Mouse (Mus musculus) forebrain, embryonic 16.5 days (tissue): ENCODE data around the gene Mpst. TPM values are rescaled to one million over a fixed set of nuclear protein-coding genes. Genes with fewer than 3 reads are reported as not detected.

ENCODE experiments used
- ATAC-seq: fragments of 200-750 bp; cut with Nextera tagmentation; 2 replicates; pipeline ENCODE4 v1.8.0; 2017; ENCODE audit warnings: mild to moderate bottlenecking, moderate library complexity
- H3K27ac ChIP-seq: fragments of 300-500 bp; sonication (generic); 2 replicates; pipeline ENCODE4 v1.5.1; 2014; ENCODE audit warnings: low read length, control low read depth
- H3K27me3 ChIP-seq: fragments of 300-500 bp; sonication (generic); replicated peaks from 2 replicates; pipeline ENCODE4 v1.6.1; 2014; ENCODE audit warnings: low read length; ENCODE audit not compliant: control insufficient read depth, insufficient read depth
- H3K36me3 ChIP-seq: fragments of 300-500 bp; sonication (generic); 2 replicates; pipeline ENCODE4 v1.6.1; 2014; ENCODE audit not compliant: control insufficient read depth, insufficient read depth
- H3K4me1 ChIP-seq: fragments of 300-500 bp; sonication (generic); replicated peaks from 2 replicates; pipeline ENCODE4 v1.6.1; 2014; ENCODE audit warnings: low read length; ENCODE audit not compliant: control insufficient read depth, insufficient read depth
- H3K4me2 ChIP-seq: fragments of 300-500 bp; sonication (generic); 2 replicates; pipeline ENCODE4 v1.6.1; 2014; ENCODE audit warnings: mild to moderate bottlenecking, low read length, control low read depth
- H3K4me3 ChIP-seq: fragments of 300-500 bp; sonication (generic); replicated peaks from 2 replicates; pipeline ENCODE4 v1.5.1; 2014; ENCODE audit warnings: mild to moderate bottlenecking, low read length, control low read depth
- H3K9ac ChIP-seq: fragments of 300-500 bp; sonication (generic); replicated peaks from 2 replicates; pipeline ENCODE4 v1.6.1; 2014; ENCODE audit warnings: low read depth, low read length, control low read depth
- H3K9me3 ChIP-seq: fragments of 300-500 bp; sonication (generic); 2 replicates; pipeline ENCODE4 v1.6.1; 2016; ENCODE audit warnings: low read length; ENCODE audit not compliant: control insufficient read depth
- WGBS: fragments of 180-500 bp; shearing (Covaris S2); extraction: QIAGEN DNeasy Blood & Tissue Kit; methylation state at CpG from one replicate; pipeline ENCODE4 v1.1.7; 2014; 5-methylcytosine and 5-hydroxymethylcytosine counted together
- polyA plus RNA-seq: library from polyadenylated mRNA; unstranded; fragments of >200 nt; fragmentation: Nextera tagmentation; extraction: Ambion mirVana; gene quantifications from 2 replicates; pipeline ENCODE4 v1.2.1, GENCODE M21; 2015

Mpst gene
- polyA plus RNA-seq, 1 experiment from 2014 or later = 5.0 TPM

DNA sequence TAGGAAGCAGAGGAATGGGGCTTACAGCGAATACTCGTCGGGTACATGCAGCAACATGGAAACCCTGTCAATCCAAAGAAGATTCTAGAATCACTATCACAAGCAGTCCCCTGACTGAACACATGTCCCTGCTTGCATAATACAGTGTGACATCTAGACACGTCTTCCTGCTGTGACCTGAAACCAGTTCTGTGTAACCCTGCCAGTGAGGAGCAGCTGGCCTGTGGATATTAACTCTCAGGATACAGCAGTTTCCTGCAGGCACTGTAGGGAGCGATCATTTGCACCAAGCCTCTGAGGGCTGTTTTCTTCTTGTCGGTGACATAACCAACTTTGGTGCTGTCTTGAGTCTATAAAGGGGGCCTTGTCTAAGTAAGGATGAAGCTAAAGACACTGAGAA, 4.9 kb upstream of the Mpst start:
- Histone ChIP-seq H3K4me3 (no peak overlapping the region), H3K27ac (no peak overlapping the region), H3K36me3 (no peaks in the 10 kb centered on the region), H3K9me3 (no peaks in the 10 kb centered on the region), H3K4me1 (peaks cover 37% of the 10 kb centered on the region), H3K27me3 (no peaks in the 10 kb centered on the region), H3K9ac (no peak overlapping the region), H3K4me2 (no peak overlapping the region)
- 80% methylated on average over 6 of the region's 6 CpGs for WGBS
- ATAC-seq = no peak

DNA sequence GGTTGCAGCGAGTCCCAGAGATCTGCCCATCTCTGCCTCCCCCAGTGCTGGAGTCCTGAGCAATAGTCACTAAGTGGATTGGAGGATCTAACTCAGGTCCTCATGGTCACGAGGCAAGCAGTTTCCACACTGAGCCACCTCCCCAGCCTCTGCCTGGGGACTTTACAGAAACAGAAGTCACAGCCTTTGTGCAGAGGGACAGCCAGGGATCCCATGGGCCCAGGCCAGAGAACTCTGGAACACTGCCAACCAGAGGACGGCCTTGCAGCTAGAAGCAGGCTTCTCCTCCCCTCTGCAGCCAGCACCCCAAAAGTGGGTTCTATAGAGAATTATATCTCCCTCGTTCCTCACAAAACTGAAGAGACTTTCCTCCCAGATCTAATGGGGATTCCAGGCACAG, 4.3 kb upstream of the Mpst start:
- WGBS = 44% methylated on average over 4 of the region's 4 CpGs
- Histone ChIP-seq H3K27me3 (no peaks in the 10 kb centered on the region), H3K27ac (no peak overlapping the region), H3K9me3 (no peaks in the 10 kb centered on the region), H3K9ac (no peak overlapping the region), H3K36me3 (no peaks in the 10 kb centered on the region), H3K4me2 (no peak overlapping the region), H3K4me1 (peaks cover 38% of the 10 kb centered on the region), H3K4me3 (no peak overlapping the region)
- no peak for ATAC-seq

DNA sequence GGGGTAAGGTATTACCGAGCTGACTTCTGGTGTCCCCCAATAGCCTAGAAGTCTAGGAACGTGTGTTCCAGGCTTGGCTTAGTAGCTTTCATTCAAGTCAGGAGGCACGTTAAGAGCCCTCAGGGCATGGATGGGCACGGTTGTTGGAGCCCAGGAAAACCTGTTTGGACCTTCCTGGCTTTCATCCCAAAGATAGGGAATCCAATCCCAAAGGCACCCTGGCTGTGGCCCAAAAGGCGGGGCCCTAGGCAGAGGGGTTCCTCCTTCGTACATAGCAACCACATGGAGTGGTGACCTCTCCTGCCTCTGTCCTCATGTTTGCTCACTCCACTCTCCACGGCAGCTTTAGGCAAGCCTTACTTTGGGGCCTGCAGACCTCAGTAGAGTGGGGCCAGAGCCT, 3.8 kb upstream of the Mpst start:
- Histone ChIP-seq H3K4me2 (no peak overlapping the region), H3K9me3 (no peaks in the 10 kb centered on the region), H3K27ac (no peak overlapping the region), H3K36me3 (no peaks in the 10 kb centered on the region), H3K9ac (no peak overlapping the region), H3K27me3 (no peaks in the 10 kb centered on the region), H3K4me1 (peaks cover 43% of the 10 kb centered on the region), H3K4me3 (no peak overlapping the region)
- WGBS = 73% methylated on average over 7 of the region's 7 CpGs
- ATAC-seq = no peak

DNA sequence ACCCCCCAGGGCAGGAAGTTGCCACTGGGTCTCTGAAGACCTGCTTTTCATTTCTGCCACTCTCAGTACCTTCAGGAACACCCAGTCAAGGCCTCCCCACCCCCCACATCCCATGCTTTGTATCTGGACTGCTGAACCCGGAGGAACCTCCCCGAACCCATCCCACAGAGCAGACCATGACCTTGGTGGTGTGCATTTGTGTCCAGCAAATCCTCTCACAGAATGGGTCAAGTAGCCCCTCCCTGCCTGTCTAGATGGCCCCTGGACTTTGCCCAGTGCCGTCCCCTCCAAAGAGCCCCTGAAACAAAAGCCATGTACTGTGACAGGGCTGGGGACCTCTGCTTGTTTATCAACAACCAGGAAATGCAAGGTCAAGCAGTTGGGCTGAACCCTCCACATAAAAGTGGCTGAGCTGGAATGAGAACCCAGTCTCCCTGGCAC, 2.9 kb upstream of the Mpst start:
- no peaks in the 10 kb centered on the region for H3K36me3 ChIP-seq
- H3K4me3 ChIP-seq = no peak overlapping the region
- 48% methylated on average over 3 of the region's 3 CpGs for WGBS
- peaks cover 3% of the 10 kb centered on the region; the same call in 1 of the 2 replicates for H3K27me3 ChIP-seq
- peak overlapping the region; percentile 35 for H3K27ac ChIP-seq
- peaks cover 46% of the 10 kb centered on the region for H3K4me1 ChIP-seq
- ATAC-seq = no peak
- H3K9ac ChIP-seq = peak overlapping the region; percentile 16; the same call in 1 of the 2 replicates
- H3K9me3 ChIP-seq = no peaks in the 10 kb centered on the region
- H3K4me2 ChIP-seq = 0 out of 2 replicates have a peak overlapping the region, but pooled peaks have one; percentile 12

DNA sequence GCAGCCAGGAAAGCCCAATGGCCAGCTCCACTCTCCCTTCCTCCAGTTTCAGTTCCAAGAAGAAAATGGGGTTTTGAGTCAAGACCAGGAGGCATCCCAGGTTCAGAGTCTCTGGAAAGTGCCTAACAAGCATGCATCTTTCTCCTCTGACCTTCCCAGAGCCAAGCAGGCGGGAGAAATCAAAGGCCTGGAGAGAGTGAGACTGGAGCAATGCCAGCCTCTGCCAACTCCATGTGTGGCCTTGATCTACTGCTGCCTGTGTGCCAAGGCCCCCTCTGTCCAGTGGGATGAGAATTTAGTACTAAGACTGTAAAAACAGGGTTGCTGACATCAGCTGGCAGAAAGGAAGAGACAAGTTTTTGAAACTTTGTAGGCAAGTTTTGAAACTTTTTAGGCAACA, 2.3 kb upstream of the Mpst start:
- WGBS = 13% methylated on average over 1 of the region's 1 CpGs

DNA sequence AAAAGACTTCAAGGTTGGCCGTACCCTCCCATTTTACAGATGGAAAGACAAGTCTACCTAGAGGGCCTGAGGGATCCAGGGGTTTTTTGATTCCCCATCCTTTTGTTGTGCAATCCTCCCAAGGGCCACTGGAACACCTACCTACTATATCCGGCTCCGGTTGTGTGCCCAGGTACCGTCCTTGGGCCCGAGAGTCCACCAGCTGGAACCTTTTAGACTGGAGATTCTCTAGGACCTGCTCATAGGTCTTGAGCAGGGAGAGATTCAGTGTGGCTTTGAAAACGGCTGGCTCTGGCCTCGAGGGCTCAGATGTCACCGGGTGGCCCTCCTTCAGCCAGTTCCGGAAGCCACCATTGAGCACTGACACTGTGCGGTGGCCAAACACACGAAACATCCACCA, 1.1 kb upstream of the Mpst start:
- H3K36me3 ChIP-seq = no peaks in the 10 kb centered on the region
- H3K27ac ChIP-seq = no peak overlapping the region
- whole genome bisulfite sequencing = 50% methylated on average over 11 of the region's 11 CpGs
- H3K4me2 ChIP-seq = peak overlapping the region; percentile 93
- peaks cover 52% of the 10 kb centered on the region for H3K4me1 ChIP-seq
- ATAC-seq = no peak
- peak overlapping the region; percentile 90 for H3K9ac ChIP-seq
- H3K9me3 ChIP-seq = no peaks in the 10 kb centered on the region
- peaks cover 16% of the 10 kb centered on the region for H3K27me3 ChIP-seq
- peak overlapping the region; percentile 86 for H3K4me3 ChIP-seq

More for the DNA sequence above, 2.3 kb upstream of the Mpst start:
- H3K4me1 ChIP-seq = peaks cover 46% of the 10 kb centered on the region
- H3K9ac ChIP-seq = no peak overlapping the region
- ATAC-seq = no peak
- H3K4me2 ChIP-seq = peak overlapping the region; percentile 6; the same call in 1 of the 2 replicates
- H3K27ac ChIP-seq = peak overlapping the region; percentile 35; the same call in 1 of the 2 replicates
- H3K36me3 ChIP-seq = no peaks in the 10 kb centered on the region
- H3K4me3 ChIP-seq = no peak overlapping the region
- H3K27me3 ChIP-seq = peaks cover 7% of the 10 kb centered on the region
- no peaks in the 10 kb centered on the region for H3K9me3 ChIP-seq

DNA sequence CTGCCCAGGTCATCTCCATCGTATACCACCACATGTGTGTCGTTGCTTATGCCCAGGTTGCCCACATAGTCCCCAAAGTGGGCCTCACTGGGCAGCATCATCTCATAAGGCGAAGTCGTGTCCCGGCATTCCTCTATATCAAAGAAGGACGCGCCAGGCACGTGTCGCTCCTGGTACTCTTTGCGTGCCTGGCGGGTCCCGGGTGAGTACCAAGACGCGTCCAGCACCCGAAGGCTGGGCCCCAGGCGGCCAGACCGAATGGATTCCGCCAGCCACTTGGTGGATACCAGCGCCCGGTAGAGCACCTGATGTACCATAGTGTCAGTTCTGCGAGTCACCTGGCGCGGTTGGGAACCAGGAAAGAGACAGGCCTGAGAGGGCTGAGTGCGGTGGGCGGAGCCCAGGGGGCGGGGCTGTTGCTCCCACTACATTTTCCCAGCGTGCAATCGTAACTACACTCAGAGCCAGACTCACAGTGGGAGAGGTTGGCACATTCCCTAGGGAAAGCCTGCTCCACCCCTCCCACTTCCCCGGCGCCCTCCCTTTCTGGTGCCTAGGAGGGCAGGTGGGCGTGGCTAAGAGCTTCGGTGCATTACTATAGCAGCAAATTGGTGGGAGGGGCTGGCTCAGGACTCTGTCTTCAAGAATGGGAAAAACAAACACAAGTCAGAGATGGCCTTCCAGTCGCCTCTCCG, 552 bp upstream of the Mpst start, which contains the start of gene Tst:
Tst (minus strand) TSS at position 391 of the 695 bp plus-strand sequence.
- H3K4me2 ChIP-seq = peak within 1 kb of the TSS; percentile 93
- peaks cover 22% of the 10 kb centered on the region for H3K27me3 ChIP-seq
- peak; percentile 73 for ATAC-seq
- peak within 1 kb of the TSS; percentile 97 for H3K27ac ChIP-seq
- peak within 1 kb of the TSS; percentile 90 for H3K9ac ChIP-seq
- H3K36me3 ChIP-seq = no peaks in the 10 kb centered on the region
- 1% methylated on average over 34 of the region's 34 CpGs for WGBS
- peaks cover 57% of the 10 kb centered on the region for H3K4me1 ChIP-seq
- H3K4me3 ChIP-seq = peak within 1 kb of the TSS; percentile 86
- H3K9me3 ChIP-seq = no peaks in the 10 kb centered on the region

DNA sequence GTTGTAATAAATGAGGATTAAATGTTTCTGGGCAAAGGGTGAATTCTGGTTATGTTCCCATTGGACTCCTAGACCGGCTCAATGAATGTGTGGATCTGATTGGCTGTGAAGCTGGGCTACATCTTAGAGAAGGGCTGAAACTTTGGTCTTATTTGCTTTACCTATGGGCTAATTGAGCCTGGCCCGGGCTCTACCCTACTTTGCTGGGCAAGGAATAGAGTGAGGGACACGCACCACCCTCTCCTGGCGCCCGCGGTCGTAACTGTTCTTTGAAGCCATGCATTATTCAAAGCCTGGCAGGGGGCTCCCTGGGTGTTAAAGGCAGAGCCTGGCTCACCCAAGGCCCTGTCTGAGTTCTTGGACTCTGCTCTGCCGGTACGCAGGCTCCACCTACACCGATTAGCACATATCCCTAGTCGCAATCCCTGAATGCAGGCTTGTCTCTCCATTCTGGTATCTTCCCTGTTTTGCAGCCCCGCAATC, 3.4 kb downstream of the Mpst start:
- H3K4me2 ChIP-seq = peak overlapping the region; percentile 47
- no peaks in the 10 kb centered on the region; the same call in 1 of the 2 replicates for H3K36me3 ChIP-seq
- no peak overlapping the region for H3K27ac ChIP-seq
- peaks cover 24% of the 10 kb centered on the region for H3K27me3 ChIP-seq
- H3K9ac ChIP-seq = no peak overlapping the region
- 10% methylated on average over 12 of the region's 12 CpGs for WGBS
- ATAC-seq = no peak
- H3K4me1 ChIP-seq = peaks cover 34% of the 10 kb centered on the region
- H3K4me3 ChIP-seq = peak overlapping the region; percentile 28
- H3K9me3 ChIP-seq = no peaks in the 10 kb centered on the region

DNA sequence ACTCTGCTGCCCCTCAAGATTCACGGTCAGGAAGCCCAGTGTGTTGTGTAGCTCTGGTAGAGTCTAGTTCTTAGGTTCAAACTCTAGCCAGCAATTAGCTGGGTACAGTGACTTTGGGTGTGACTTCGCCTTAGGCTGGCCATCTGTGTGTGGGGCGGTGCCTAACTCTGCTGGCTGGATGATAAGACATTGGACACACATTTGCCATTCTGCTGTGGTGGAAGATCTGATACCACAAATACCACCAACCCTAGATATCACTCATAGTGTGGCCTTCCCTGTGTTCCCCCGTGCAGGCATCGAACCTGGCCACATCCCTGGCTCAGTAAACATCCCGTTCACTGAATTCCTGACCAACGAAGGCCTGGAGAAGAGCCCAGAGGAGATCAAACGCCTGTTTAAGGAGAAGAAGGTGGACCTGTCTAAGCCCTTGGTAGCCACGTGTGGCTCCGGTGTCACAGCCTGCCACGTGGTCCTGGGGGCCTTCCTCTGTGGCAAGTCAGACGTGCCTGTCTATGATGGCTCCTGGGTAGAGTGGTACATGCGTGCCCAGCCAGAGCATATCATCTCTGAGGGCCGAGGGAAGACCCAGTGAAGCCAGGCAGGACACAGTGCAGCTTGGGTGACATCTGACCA, 7.0 kb downstream of the Mpst start:
- WGBS = 89% methylated on average over 14 of the region's 14 CpGs
- ATAC-seq = no peak
- H3K4me3 ChIP-seq = no peak overlapping the region
- H3K9me3 ChIP-seq = no peaks in the 10 kb centered on the region
- H3K4me1 ChIP-seq = peaks cover 11% of the 10 kb centered on the region
- H3K27ac ChIP-seq = no peak overlapping the region
- H3K27me3 ChIP-seq = peaks cover 22% of the 10 kb centered on the region
- no peak overlapping the region for H3K4me2 ChIP-seq
- no peak overlapping the region for H3K9ac ChIP-seq
- no peaks in the 10 kb centered on the region; the same call in 1 of the 2 replicates for H3K36me3 ChIP-seq
